Mouse (Mus musculus): ENCODE data around the gene Mb21d2.

Mb21d2 gene

GRCm38 (mm10) chr16:28902620-28903565 is 26.6 kb downstream of the Mb21d2 start:
- no peak for DNase-seq (ENCODE audit: low spot score)

- DNase-seq (ENCODE audit: low spot score), result no peak
Measured at GRCm38 (mm10) chr16:28899161-28899540, 30.3 kb downstream of the Mb21d2 start.

- DNase-seq (ENCODE audit: low spot score), result no peak
Measured at GRCm38 (mm10) chr16:28898509-28899160, 30.8 kb downstream of the Mb21d2 start.

- DNase-seq (ENCODE audit: low spot score), result no peak
Measured at GRCm38 (mm10) chr16:28896571-28896970, 32.9 kb downstream of the Mb21d2 start.

- no peak for DNase-seq (ENCODE audit: low spot score)
Measured at GRCm38 (mm10) chr16:28894872-28895271, 34.6 kb downstream of the Mb21d2 start.

- DNase-seq (ENCODE audit: low spot score), result no peak
Measured at GRCm38 (mm10) chr16:28893266-28893665, 36.2 kb downstream of the Mb21d2 start.

GRCm38 (mm10) chr16:28886201-28886745 is 43.2 kb downstream of the Mb21d2 start:
- DNase-seq (ENCODE audit: low spot score), result no peak

- no peak for DNase-seq (ENCODE audit: low spot score)
Measured at GRCm38 (mm10) chr16:28885474-28885873, 44.0 kb downstream of the Mb21d2 start.

GRCm38 (mm10) chr16:28884661-28885060 is 44.8 kb downstream of the Mb21d2 start:
- no peak for DNase-seq (ENCODE audit: low spot score)

GRCm38 (mm10) chr16:28883649-28884048 is 45.8 kb downstream of the Mb21d2 start:
- no peak for DNase-seq (ENCODE audit: low spot score)

- no peak for DNase-seq (ENCODE audit: low spot score)
Measured at GRCm38 (mm10) chr16:28882687-28883428, 46.6 kb downstream of the Mb21d2 start.

GRCm38 (mm10) chr16:28881787-28882186 is 47.7 kb downstream of the Mb21d2 start:
- no peak for DNase-seq (ENCODE audit: low spot score)

- no peak for DNase-seq (ENCODE audit: low spot score)
Measured at GRCm38 (mm10) chr16:28880756-28881155, 48.7 kb downstream of the Mb21d2 start.

- DNase-seq (ENCODE audit: low spot score), result no peak
Measured at GRCm38 (mm10) chr16:28880307-28880681, 49.2 kb downstream of the Mb21d2 start.

- DNase-seq (ENCODE audit: low spot score), result no peak
Measured at GRCm38 (mm10) chr16:28879636-28880306, 49.7 kb downstream of the Mb21d2 start.

- no peak for DNase-seq (ENCODE audit: low spot score)
Measured at GRCm38 (mm10) chr16:28877162-28877662, 52.3 kb downstream of the Mb21d2 start.

GRCm38 (mm10) chr16:28873404-28873895 is 56.0 kb downstream of the Mb21d2 start:
- no peak for DNase-seq (ENCODE audit: low spot score)

- no peak for DNase-seq (ENCODE audit: low spot score)
Measured at GRCm38 (mm10) chr16:28870860-28871259, 58.6 kb downstream of the Mb21d2 start.

- no peak for DNase-seq (ENCODE audit: low spot score)
Measured at GRCm38 (mm10) chr16:28870456-28870855, 59.0 kb downstream of the Mb21d2 start.

GRCm38 (mm10) chr16:28868864-28869263 is 60.6 kb downstream of the Mb21d2 start:
- no peak for DNase-seq (ENCODE audit: low spot score)

- DNase-seq (ENCODE audit: low spot score), result no peak
Measured at GRCm38 (mm10) chr16:28866584-28867295, 62.7 kb downstream of the Mb21d2 start.

Data from layer of hippocampus, adult 11-12 months (tissue).